Comparison of ENCODE assay signal across 11 mouse cellular contexts in the genomic region with DNA sequence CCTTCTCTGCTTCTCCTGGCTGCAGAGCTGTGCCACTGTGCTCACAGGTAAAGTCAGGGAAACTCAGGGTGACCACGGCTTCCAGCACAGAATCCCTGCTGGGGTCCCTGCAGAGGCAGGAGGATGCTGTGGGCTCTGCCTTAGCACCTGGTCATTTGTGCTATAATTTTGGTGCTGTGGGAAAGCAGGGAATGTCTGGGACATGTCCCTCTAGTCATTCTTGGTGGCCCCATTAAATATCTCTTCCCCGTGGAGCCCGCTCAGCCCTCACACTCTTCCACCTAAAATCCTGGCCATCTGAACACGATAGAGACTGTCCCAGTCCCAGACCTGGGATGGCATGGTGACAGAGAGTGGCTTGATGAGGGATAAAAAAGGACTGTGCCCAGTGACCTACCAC. TPM values are rescaled to one million over a fixed set of nuclear protein-coding genes. Genes with fewer than 3 reads are reported as not detected.
DNase-seq lines count a peak whose midpoint lies in the region; ATAC-seq and TF ChIP-seq lines count a peak whose summit lies in the region.
"Had no signal": no experiment of that assay in that cellular context is flagged by ENCODE, and none has a peak within 500 bp of the region (broad histone marks: within the 10 kb centered on the region; RNA-seq: fewer than 3 reads in every experiment).

No protein-coding gene starts in this region.

- no peak for TF ChIP-seq EP300 in heart, postnatal 0 days (IDR thresholded peaks at IDR 0.05; ENCODE audit: low read depth)

- no peak for ATAC-seq in heart, postnatal 0 days (ENCODE audit: insufficient read depth, low read depth)
- no peak for ATAC-seq in embryonic facial prominence, embryonic 15.5 days (ENCODE audit: insufficient number of reproducible peaks, low FRiP score, low TSS enrichment, low read depth)
- ATAC-seq in stomach, embryonic 14.5 days (ENCODE audit: insufficient number of reproducible peaks, insufficient read depth, low FRiP score, low read depth): no peak

- H3K27ac ChIP-seq in heart, postnatal 0 days (ENCODE audit: low read depth): 0 out of 2 replicates have a peak overlapping the region, but pooled peaks have one; percentile 83
- H3K27ac ChIP-seq in embryonic facial prominence, embryonic 15.5 days (replicated peaks): 0 out of 2 replicates have a peak overlapping the region, but pooled peaks have one; percentile 86
- H3K27ac ChIP-seq in stomach, embryonic 14.5 days (ENCODE audit: low read length): peak overlapping the region; percentile 69; the same call in 1 of the 2 replicates

- intact Hi-C loops in heart, postnatal 25 days (cut with DNase I): no loop called here

- WGBS in heart, postnatal 0 days: 75% methylated on average over 4 of the region's 4 CpGs
- WGBS in embryonic facial prominence, embryonic 15.5 days: 79% methylated on average over 4 of the region's 4 CpGs
- WGBS in stomach, embryonic 14.5 days: 84% methylated on average over 4 of the region's 4 CpGs

- H3K36me3 ChIP-seq in heart, postnatal 0 days (replicated peaks; ENCODE audit: control insufficient read depth, insufficient read depth, low read length): no peaks in the 10 kb centered on the region
- no peaks in the 10 kb centered on the region for H3K36me3 ChIP-seq in embryonic facial prominence, embryonic 15.5 days
- H3K36me3 ChIP-seq in stomach, embryonic 14.5 days (ENCODE audit: control insufficient read depth, insufficient read depth, low read length): no peaks in the 10 kb centered on the region

- DNase-seq in heart, postnatal 0 days (ENCODE audit: low spot score): no peak
- no peak for DNase-seq in heart, postnatal 25 days (ENCODE audit: low spot score)
- DNase-seq in testis, postnatal 10 days (ENCODE audit: low spot score): peak; percentile 29
- no peak for DNase-seq in testis, postnatal 14 days (ENCODE audit: low spot score)
- DNase-seq in adrenal gland, postnatal 10 days: no peak
- DNase-seq: liver; thymus, postnatal 25 days had no signal

- no peaks in the 10 kb centered on the region for H3K27me3 ChIP-seq in heart, postnatal 0 days (ENCODE audit: control insufficient read depth, insufficient read depth, low read length)
- H3K27me3 ChIP-seq in embryonic facial prominence, embryonic 15.5 days: no peaks in the 10 kb centered on the region
- H3K27me3 ChIP-seq in stomach, embryonic 14.5 days (ENCODE audit: control insufficient read depth, insufficient read depth, low read length): no peaks in the 10 kb centered on the region

- peaks cover 21% of the 10 kb centered on the region for H3K4me1 ChIP-seq in heart, postnatal 0 days (ENCODE audit: control insufficient read depth, insufficient read depth)
- H3K4me1 ChIP-seq in embryonic facial prominence, embryonic 15.5 days: peaks cover 63% of the 10 kb centered on the region
- H3K4me1 ChIP-seq in stomach, embryonic 14.5 days (ENCODE audit: control insufficient read depth, insufficient read depth, low read length): peaks cover 42% of the 10 kb centered on the region

- TF ChIP-seq CTCF in heart, postnatal 0 days (IDR thresholded peaks at IDR 0.05; ENCODE audit: low read depth): no peak

- no peak overlapping the region for H3K9ac ChIP-seq in heart, postnatal 0 days (replicated peaks; ENCODE audit: low read depth, low read length)
- no peak overlapping the region for H3K9ac ChIP-seq in embryonic facial prominence, embryonic 15.5 days
- no peak overlapping the region for H3K9ac ChIP-seq in stomach, embryonic 14.5 days (replicated peaks; ENCODE audit: low read depth, low read length)

- H3K9me3 ChIP-seq in heart, postnatal 0 days (replicated peaks; ENCODE audit: control insufficient read depth, low read length): 0 out of 2 replicates have a peak, but pooled peaks cover 4% of the 10 kb centered on the region
- H3K9me3 ChIP-seq in embryonic facial prominence, embryonic 15.5 days (replicated peaks): no peaks in the 10 kb centered on the region
- no peaks in the 10 kb centered on the region for H3K9me3 ChIP-seq in stomach, embryonic 14.5 days (ENCODE audit: control insufficient read depth, low read depth, low read length)

- no peak overlapping the region for H3K4me2 ChIP-seq in heart, postnatal 0 days (ENCODE audit: low read depth, low read length)
- H3K4me2 ChIP-seq in embryonic facial prominence, embryonic 15.5 days (replicated peaks): no peak overlapping the region
- H3K4me2 ChIP-seq in stomach, embryonic 14.5 days (replicated peaks; ENCODE audit: low read depth, low read length): no peak overlapping the region

- H3K4me3 ChIP-seq in heart, postnatal 0 days (ENCODE audit: low read depth, low read length): no peak overlapping the region
- H3K4me3 ChIP-seq in embryonic facial prominence, embryonic 15.5 days (replicated peaks): no peak overlapping the region
- H3K4me3 ChIP-seq in stomach, embryonic 14.5 days (ENCODE audit: low read depth, low read length): no peak overlapping the region
- H3K4me3 ChIP-seq: layer of hippocampus, adult 2 months had no signal

RNA-seq across cellular contexts. Expression of a gene that starts 8.5 kb away (rescaled TPM):
- 77.5 and 78.5 TPM in 2 replicates for total RNA-seq in heart, postnatal 0 days (2014; rRNA removed; ENCODE audit: low replicate concordance)
- polyA plus RNA-seq in heart, postnatal 0 days (2015; fragmentation: Nextera tagmentation; extraction: Ambion mirVana): 61.9 and 65.5 TPM in 2 replicates
- 100 to 1,000 TPM; 121 to 138 TPM for total RNA-seq in heart, postnatal 25 days (2021)
- 163 and 170 TPM in 2 replicates for polyA plus RNA-seq in embryonic facial prominence, embryonic 15.5 days (2015; fragmentation: Nextera tagmentation; extraction: Ambion mirVana)
- polyA plus RNA-seq in stomach, embryonic 14.5 days (2014; fragmentation: Nextera tagmentation; extraction: Ambion mirVana): 101 and 109 TPM in 2 replicates
- 100 to 1,000 TPM; 101 to 111 TPM for total RNA-seq in adrenal gland, postnatal 10 days (2021)

RNA-seq across cellular contexts. Expression of a gene that starts 21.7 kb away (rescaled TPM):
- not detected in 2 replicates for total RNA-seq in heart, postnatal 0 days (2014; rRNA removed; ENCODE audit: low replicate concordance)
- polyA plus RNA-seq in heart, postnatal 0 days (2015; fragmentation: Nextera tagmentation; extraction: Ambion mirVana): 0.19 and 0.31 TPM in 2 replicates
- total RNA-seq in heart, postnatal 25 days (2021): 1 to 10 TPM in 1 of 2 experiments, under 1 TPM in 1; 0.84 to 1.1 TPM
- 0.59 and 0.64 TPM in 2 replicates for polyA plus RNA-seq in embryonic facial prominence, embryonic 15.5 days (2015; fragmentation: Nextera tagmentation; extraction: Ambion mirVana)
- polyA plus RNA-seq in stomach, embryonic 14.5 days (2014; fragmentation: Nextera tagmentation; extraction: Ambion mirVana): 0.62 TPM in 1 of 2 replicates, not detected in the other
- total RNA-seq in adrenal gland, postnatal 10 days (2021): 1 to 10 TPM in 1 of 2 experiments, under 1 TPM in 1; 0.60 to 1.2 TPM
- polyA plus RNA-seq: spleen, adult 2 months had no signal

RNA-seq across cellular contexts. Expression of a gene that starts 37.9 kb away (rescaled TPM):
- total RNA-seq in heart, postnatal 0 days (2014; rRNA removed; ENCODE audit: low replicate concordance): 77.9 and 83.1 TPM in 2 replicates
- 27.6 and 28.6 TPM in 2 replicates for polyA plus RNA-seq in heart, postnatal 0 days (2015; fragmentation: Nextera tagmentation; extraction: Ambion mirVana)
- 10 to 100 TPM; 19.2 to 24.0 TPM for total RNA-seq in heart, postnatal 25 days (2021)
- polyA plus RNA-seq in embryonic facial prominence, embryonic 15.5 days (2015; fragmentation: Nextera tagmentation; extraction: Ambion mirVana): 15.6 and 19.8 TPM in 2 replicates
- 39.0 and 39.2 TPM in 2 replicates for polyA plus RNA-seq in stomach, embryonic 14.5 days (2014; fragmentation: Nextera tagmentation; extraction: Ambion mirVana)
- 10 to 100 TPM; 55.4 to 58.3 TPM for total RNA-seq in adrenal gland, postnatal 10 days (2021)

RNA-seq across cellular contexts. Expression of a gene that starts 54.9 kb away (rescaled TPM):
- total RNA-seq in heart, postnatal 0 days (2014; rRNA removed; ENCODE audit: low replicate concordance): 28.3 and 35.5 TPM in 2 replicates
- polyA plus RNA-seq in heart, postnatal 0 days (2015; fragmentation: Nextera tagmentation; extraction: Ambion mirVana): 10.4 and 12.6 TPM in 2 replicates
- 10 to 100 TPM; 16.0 to 17.2 TPM for total RNA-seq in heart, postnatal 25 days (2021)
- polyA plus RNA-seq in embryonic facial prominence, embryonic 15.5 days (2015; fragmentation: Nextera tagmentation; extraction: Ambion mirVana): 34.2 and 38.0 TPM in 2 replicates
- polyA plus RNA-seq in stomach, embryonic 14.5 days (2014; fragmentation: Nextera tagmentation; extraction: Ambion mirVana): 21.8 and 25.7 TPM in 2 replicates
- 10 to 100 TPM; 29.7 to 29.8 TPM for total RNA-seq in adrenal gland, postnatal 10 days (2021)
